Mouse (Mus musculus) lung, postnatal 0 days (tissue): ENCODE results near the gene Csrp3. TPM values are rescaled to one million over a fixed set of nuclear protein-coding genes. Genes with fewer than 3 reads are reported as not detected.
A peak's percentile ranks its signal among the peaks of the same experiment; 100 is the strongest.

Experiments
- ATAC-seq: fragments of 200-750 bp; cut with Nextera tagmentation; 2 replicates; pipeline ENCODE4 v1.8.0; 2017; ENCODE audit warnings: moderate library complexity
- DNase-seq: peaks from one replicate; pipeline ENCODE4 v3.0.0-alpha.2; 2016; ENCODE audit warnings: low spot score
- H3K27ac ChIP-seq: fragments of 300-500 bp; sonication (generic); 2 replicates; pipeline ENCODE4 v1.5.1; 2014; ENCODE audit warnings: antibody characterized with exemption, mild to moderate bottlenecking, low read length, mixed read lengths
- H3K27me3 ChIP-seq: fragments of 300-500 bp; sonication (generic); replicated peaks from 2 replicates; pipeline ENCODE4 v1.6.1; 2014; ENCODE audit warnings: low read length, mixed read lengths; ENCODE audit not compliant: insufficient read depth
- H3K36me3 ChIP-seq: fragments of 300-500 bp; sonication (generic); 2 replicates; pipeline ENCODE4 v1.6.1; 2014; ENCODE audit warnings: low read length, mixed read lengths; ENCODE audit not compliant: insufficient read depth
- H3K4me1 ChIP-seq: fragments of 300-500 bp; sonication (generic); 2 replicates; pipeline ENCODE4 v1.6.1; 2014; ENCODE audit warnings: antibody characterized with exemption, low read depth, low read length, mixed read lengths; ENCODE audit not compliant: insufficient read depth
- H3K4me2 ChIP-seq: fragments of 300-500 bp; sonication (generic); replicated peaks from 2 replicates; pipeline ENCODE4 v1.6.1; 2014; ENCODE audit warnings: low read depth, mild to moderate bottlenecking, low read length, moderate library complexity, mixed read lengths
- H3K4me3 ChIP-seq: fragments of 300-500 bp; sonication (generic); 2 replicates; pipeline ENCODE4 v1.5.1; 2014; ENCODE audit warnings: low read depth, low read length
- H3K9ac ChIP-seq: fragments of 300-500 bp; sonication (generic); replicated peaks from 2 replicates; pipeline ENCODE4 v1.6.1; 2014; ENCODE audit warnings: low read depth, mild to moderate bottlenecking
- H3K9me3 ChIP-seq: fragments of 300-500 bp; sonication (generic); 2 replicates; pipeline ENCODE4 v1.6.1; 2016; ENCODE audit warnings: low read length, mixed read lengths
- CTCF ChIP-seq: IDR thresholded peaks from 2 replicates; pipeline ENCODE4 v1.5.1; 2016; ENCODE audit warnings: antibody characterized with exemption, mild to moderate bottlenecking
- EP300 ChIP-seq: IDR thresholded peaks from 2 replicates; pipeline ENCODE4 v1.6.1; 2016; ENCODE audit warnings: antibody characterized with exemption, mild to moderate bottlenecking, control low read depth
- WGBS: fragments of 180-500 bp; shearing (Covaris S2); extraction: QIAGEN DNeasy Blood & Tissue Kit; methylation state at CpG from one replicate; pipeline ENCODE4 v1.1.7; 2014; 5-methylcytosine and 5-hydroxymethylcytosine counted together
- polyA plus RNA-seq: library from polyadenylated mRNA; unstranded; fragments of >200 nt; fragmentation: Nextera tagmentation; extraction: Ambion mirVana; gene quantifications from 2 replicates; pipeline ENCODE4 v1.2.1, GENCODE M21; 2015

The Csrp3 gene
- polyA plus RNA-seq, 1 experiment from 2014 or later, result 32.0 TPM

DNA sequence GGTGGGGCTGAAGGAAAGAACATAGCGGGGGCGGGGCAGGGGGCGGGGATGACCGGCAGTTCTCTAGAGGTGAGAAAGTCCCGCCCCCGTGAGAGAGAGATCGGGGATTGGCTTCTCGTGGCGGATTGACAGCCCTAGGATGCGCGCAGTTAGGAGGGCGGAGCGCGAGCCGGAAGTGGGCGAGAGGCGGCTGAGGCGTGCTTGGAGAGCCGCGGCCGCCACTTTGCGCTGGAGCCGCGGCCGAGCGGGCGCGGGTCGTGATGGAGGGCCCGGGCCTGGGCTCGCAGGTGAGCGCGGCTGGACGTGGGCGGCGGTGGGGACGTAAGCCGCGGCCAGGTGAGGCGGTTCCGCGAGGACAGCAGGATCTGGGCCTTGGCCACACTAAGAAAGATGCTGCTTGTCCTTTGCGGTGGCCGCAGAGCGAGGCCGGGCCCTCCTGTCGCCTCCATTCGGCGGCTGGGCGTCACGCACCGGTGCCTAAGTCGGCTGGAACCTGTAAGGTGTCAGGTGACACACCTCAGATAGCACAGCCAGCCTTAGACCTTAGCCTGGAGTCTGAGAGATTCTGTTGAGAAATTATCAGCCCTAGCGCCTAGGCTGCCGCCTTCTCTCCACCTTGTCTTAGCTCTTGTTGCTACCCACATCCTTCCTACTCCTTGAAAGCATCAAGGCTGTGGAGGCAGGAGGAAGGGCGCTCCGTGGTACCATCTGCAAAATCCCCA lies 58.8 kb downstream of the Csrp3 start, which contains the start of gene Zdhhc13:
TSS of gene Zdhhc13 (plus strand) at position 153 of the 722 bp plus-strand sequence.
- ATAC-seq (peak; percentile 100), DNase-seq (peak; percentile 97)
- TF ChIP-seq EP300 (no peak), CTCF (no peak)
- Histone ChIP-seq H3K27ac (peak within 1 kb of the TSS; percentile 68), H3K4me1 (peaks cover 5% of the 10 kb centered on the region; the same call in 1 of the 2 replicates), H3K36me3 (no peaks in the 10 kb centered on the region), H3K4me3 (peak within 1 kb of the TSS; percentile 61), H3K4me2 (peak within 1 kb of the TSS; percentile 84), H3K27me3 (no peaks in the 10 kb centered on the region), H3K9me3 (no peaks in the 10 kb centered on the region), H3K9ac (peak within 1 kb of the TSS; percentile 48)
- under 1% methylated on average over 42 of the region's 57 CpGs for WGBS

DNA sequence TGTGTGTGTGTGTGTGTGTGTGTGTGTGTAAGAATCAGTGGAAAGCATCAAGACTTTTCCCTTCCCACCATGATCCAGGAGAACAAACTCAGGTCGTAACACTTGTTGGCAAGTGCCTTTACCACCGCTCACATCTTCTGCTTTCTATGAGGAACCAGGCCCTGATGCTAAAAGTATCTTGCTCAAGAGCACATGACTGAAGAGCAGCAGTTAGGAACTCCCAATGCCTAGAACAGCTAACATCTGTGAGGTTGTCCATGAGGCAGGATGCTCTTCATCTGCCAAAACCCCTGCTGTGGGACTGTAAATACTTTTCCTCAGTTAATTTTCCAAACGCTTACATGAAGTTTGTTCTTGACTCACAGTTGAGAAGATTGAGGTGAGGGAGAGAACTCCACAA lies 59.5 kb downstream of the Csrp3 start:
- WGBS, result 62% methylated on average over 3 of the region's 3 CpGs
- Histone ChIP-seq H3K36me3 (no peaks in the 10 kb centered on the region), H3K9me3 (no peaks in the 10 kb centered on the region), H3K4me1 (peaks cover 5% of the 10 kb centered on the region; the same call in 1 of the 2 replicates), H3K27ac (no peak overlapping the region), H3K4me3 (no peak overlapping the region), H3K4me2 (peak overlapping the region; percentile 84), H3K27me3 (no peaks in the 10 kb centered on the region), H3K9ac (no peak overlapping the region)
- DNase-seq (no peak), ATAC-seq (peak; percentile 6)
- TF ChIP-seq EP300 (no peak), CTCF (no peak)

DNA sequence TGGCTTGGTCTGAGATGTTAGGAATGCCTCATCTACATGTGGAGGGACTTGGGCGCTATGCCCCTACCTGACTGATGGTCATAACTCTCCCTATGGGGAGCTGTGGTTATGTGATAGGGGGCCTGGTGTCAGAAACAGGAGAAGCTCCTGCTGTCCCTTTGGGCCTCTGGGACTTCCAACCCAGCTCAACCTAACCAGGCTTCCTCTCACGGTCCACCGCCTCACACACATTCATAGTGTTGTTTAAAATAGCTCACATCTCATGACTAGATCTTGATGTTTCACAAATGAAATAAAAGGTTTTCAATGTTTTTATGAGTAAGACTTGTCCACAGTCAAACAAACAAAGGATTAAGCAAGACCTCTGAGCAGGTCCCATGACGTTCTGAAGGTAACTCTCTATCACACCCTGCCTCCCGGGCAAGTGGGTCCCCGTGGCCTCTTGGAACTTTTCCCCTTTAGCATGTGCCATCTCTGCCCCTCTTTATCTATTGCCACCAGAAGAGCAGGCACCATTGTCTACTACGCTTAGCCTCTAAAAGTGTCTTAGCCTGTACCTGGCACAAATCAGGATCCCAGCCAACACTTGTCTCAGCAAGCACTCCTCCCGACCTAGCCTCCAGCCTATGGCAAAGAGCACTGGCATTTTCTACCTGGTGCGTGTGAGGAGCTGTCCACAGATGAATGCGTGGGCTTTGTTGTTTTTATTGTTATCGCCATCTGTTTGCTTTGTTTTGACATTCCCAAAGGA lies 62.9 kb downstream of the Csrp3 start:
- Histone ChIP-seq H3K4me2 (no peak overlapping the region), H3K4me1 (peaks cover 5% of the 10 kb centered on the region; the same call in 1 of the 2 replicates), H3K4me3 (no peak overlapping the region), H3K9ac (no peak overlapping the region), H3K9me3 (no peaks in the 10 kb centered on the region), H3K27me3 (no peaks in the 10 kb centered on the region), H3K36me3 (no peaks in the 10 kb centered on the region), H3K27ac (no peak overlapping the region)
- DNase-seq (no peak), ATAC-seq (no peak)
- WGBS, result 74% methylated on average over 11 of the region's 11 CpGs
- TF ChIP-seq CTCF, result no peak
- TF ChIP-seq EP300, result no peak

DNA sequence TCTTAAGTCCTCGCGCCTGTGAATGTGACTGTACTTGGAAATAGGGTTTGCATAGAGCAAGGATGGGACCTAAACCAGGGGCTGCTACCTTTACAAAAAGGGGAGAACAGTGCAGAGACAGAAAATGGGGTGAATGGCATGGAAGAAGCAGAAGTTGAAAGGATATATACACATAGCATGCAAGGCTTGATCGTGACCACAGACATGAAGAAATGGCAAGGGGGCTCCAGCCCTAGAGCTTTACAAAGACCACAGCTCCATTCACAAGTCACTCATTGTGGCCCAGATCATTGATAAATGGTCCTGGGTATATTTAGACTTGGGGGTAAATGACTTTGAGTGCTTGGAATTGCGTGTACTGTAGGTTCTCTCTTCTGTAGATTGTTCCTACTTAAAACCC lies 65.4 kb downstream of the Csrp3 start:
- no peaks in the 10 kb centered on the region for H3K9me3 ChIP-seq
- no peak overlapping the region for H3K27ac ChIP-seq
- no peak for ATAC-seq
- no peaks in the 10 kb centered on the region for H3K27me3 ChIP-seq
- no peaks in the 10 kb centered on the region for H3K4me1 ChIP-seq
- H3K36me3 ChIP-seq, result no peaks in the 10 kb centered on the region
- no peak for TF ChIP-seq EP300
- no peak for TF ChIP-seq CTCF
- no peak overlapping the region for H3K9ac ChIP-seq
- WGBS, result 73% methylated on average over 4 of the region's 4 CpGs
- no peak overlapping the region for H3K4me3 ChIP-seq
- no peak for DNase-seq
- no peak overlapping the region for H3K4me2 ChIP-seq

Other genes with a start within 250 kb of the Csrp3 start
- gene Mrgprb3, start 204.2 kb downstream of the Csrp3 start, polyA plus RNA-seq, result not detected in 2 replicates
- 15.5 and 15.7 TPM in 2 replicates for gene Zdhhc13, start 59.0 kb downstream of the Csrp3 start, polyA plus RNA-seq
- gene E2f8, start 33.6 kb upstream of the Csrp3 start, polyA plus RNA-seq, result 0.93 and 1.5 TPM in 2 replicates
- 22.4 and 25.8 TPM in 2 replicates for gene Nav2, start 60.7 kb upstream of the Csrp3 start, polyA plus RNA-seq